Mouse (Mus musculus): ENCODE results near the gene Hspa8. TPM values are rescaled to one million over a fixed set of nuclear protein-coding genes. Genes with fewer than 3 reads are reported as not detected.
"Not testable (repeated sequence)": the region's sequence is repeated elsewhere in the genome, so short reads cannot be mapped to it uniquely, and the experiment has no call there.

Hspa8 gene
- total RNA-seq (2015; ENCODE audit: low replicate concordance) (753 and 884 TPM in 2 replicates), total RNA-seq (2017; ENCODE audit: low replicate concordance) (686 and 716 TPM in 2 replicates)

DNA sequence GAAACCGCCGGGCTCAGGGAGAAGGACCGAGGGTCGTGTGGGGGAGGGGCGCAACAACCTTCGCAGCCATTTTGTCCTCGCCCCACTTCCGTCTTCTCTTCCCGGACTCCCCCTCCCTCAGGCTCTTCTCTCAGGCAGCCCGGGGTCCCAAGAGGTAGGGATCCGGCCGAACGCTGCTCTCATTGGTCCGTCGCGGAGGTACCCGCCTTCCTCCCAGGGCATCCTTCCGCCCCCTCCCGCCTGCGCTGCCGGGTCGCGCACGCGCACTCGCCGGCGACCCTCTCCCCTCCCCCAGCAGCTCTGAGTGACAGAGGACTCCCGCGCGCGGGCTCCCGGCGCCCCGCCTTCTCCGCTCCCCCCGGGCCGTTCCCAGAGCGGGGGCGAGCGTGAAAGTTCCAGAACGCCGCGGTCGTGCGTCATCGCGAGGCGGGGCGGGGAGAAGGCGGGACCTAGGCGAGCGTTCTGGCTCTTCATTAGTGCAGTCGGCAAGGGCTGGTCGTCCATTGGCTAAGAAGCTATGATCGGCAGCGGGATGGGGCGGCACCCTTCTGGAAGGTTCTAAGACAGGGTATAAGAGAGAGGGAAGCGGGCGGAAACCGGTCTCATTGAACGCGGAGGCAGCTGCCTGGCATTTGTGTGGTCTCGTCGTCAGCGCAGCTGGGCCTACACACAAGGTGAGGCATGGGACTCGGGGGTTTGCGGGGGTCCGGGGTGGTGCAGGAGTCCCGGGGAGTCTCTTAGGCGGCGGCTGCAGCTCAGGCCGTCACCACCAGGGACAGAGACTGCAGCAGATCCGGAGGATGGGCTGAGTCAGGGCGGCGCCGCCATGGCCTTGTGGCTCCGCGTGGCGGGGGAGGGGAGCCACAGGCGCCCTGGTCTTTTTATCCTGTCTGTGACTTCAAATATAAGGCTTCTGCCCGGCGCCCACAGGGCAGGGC, at the start of gene Hspa8:
TSS of gene Hspa8 (plus strand) at position 310 of the 938 bp plus-strand sequence.
- peak; percentile 87 for ATAC-seq (replicated peaks; ENCODE audit: low FRiP score, poor library complexity, severe bottlenecking)

DNA sequence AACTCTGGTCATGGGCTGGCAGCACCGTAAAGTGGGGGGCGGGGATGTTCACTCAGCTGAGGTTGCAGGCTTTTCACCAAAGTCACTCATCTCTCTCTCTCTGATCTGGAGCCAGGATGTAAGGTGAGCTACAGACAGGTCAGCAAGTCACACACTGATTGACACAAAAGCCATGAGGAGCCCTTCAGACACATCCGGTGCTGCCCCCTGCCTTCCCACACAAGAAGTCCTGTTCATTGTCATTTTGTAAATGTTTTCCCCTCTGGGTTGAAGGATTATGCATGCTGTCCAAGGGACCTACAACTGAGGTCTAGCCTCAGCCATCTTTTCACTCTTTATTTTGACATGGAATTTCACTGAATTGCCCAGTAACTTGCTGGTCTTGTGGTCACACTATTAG, 49.0 kb upstream of the Hspa8 start:
- no peak for ATAC-seq (replicated peaks; ENCODE audit: low FRiP score, poor library complexity, severe bottlenecking)

DNA sequence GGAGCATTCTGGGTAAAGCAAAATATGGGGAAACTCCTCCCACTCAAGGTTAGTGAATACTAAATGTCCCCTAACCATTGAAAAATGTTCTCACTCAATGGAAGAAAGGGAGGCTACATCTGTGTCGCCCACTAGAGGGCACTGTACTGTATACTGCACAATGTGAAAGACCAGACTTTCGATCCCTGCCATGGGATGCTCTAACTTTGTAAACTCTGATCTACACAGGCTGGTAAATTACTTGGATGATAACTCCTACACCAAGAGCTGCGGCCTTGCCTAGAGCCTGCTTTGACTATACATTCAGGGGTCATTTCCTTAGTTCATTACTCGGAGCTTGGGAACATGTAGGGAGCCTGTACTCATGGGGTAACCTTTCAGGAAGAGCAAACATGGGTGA, 44.4 kb upstream of the Hspa8 start:
- peak; percentile 65; the same call in 1 of the 2 replicates for ATAC-seq (replicated peaks; ENCODE audit: low FRiP score, poor library complexity, severe bottlenecking)

DNA sequence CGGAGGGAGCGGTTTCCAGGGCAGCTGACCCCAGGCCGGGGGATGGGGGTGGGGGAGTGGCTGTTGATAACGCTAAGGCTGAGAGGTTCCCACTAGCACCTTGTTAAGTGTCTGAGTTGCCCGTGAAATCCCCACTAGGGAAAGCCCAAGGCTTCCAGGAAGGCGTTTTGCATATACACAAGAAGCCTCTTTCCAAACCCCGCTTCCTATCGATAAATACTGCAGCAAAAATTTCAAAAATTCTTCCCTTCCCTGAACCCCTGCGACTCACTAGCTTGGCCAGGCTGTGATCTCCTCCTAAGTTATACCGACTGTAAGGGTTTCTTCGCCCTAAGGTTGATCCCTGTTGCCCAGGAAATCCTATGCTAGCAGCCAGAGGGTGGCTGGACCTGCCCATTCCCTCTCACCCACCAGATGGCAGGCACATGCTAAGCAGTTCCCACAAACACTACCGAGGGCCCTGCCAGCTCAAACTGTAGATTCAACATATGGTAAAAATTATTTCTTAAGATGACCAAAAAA, 43.6 kb upstream of the Hspa8 start:
- no peak for ATAC-seq (replicated peaks; ENCODE audit: low FRiP score, poor library complexity, severe bottlenecking)

GRCm38 (mm10) chr9:40757685-40758270, 43.0 kb upstream of the Hspa8 start:
- no peak for ATAC-seq (replicated peaks; ENCODE audit: low FRiP score, poor library complexity, severe bottlenecking)

- no peak for ATAC-seq (replicated peaks; ENCODE audit: low FRiP score, poor library complexity, severe bottlenecking)
Measured at GRCm38 (mm10) chr9:40762354-40762753, 38.4 kb upstream of the Hspa8 start.

DNA sequence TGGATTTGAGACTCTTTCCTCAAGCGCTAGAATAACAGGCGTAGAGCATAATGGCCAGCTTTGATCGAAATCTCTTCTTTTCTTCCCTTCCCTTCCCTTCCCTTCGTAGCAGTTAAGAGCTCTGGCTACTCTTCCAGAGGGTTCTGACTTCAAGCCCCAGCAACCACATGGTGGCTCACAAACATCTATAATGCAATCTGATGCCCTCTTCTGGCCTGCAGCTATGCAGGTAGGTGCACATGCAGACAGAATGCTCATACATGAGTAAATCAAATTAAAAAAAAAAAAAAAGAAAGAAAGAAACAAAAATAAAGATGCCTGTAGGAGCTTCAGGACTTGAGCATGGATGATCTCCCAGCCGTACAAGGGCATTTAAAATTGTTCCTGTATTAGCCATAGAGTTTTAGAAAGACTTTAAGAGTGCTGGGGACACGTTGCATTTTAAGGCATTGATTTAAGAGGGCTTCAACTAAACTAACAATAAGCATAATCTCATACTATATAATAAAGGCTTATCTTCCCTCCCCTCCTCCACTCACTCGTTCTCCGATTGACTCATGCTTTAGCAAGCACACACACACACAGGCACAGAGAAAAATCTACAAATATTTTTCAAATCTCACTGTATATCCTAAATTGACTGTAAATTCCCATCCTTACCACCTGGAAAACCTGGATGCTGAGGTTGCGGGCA, 35.8 kb upstream of the Hspa8 start:
- ATAC-seq (replicated peaks; ENCODE audit: low FRiP score, poor library complexity, severe bottlenecking), result no peak

GRCm38 (mm10) chr9:40765581-40765940, 35.2 kb upstream of the Hspa8 start:
- ATAC-seq (replicated peaks; ENCODE audit: low FRiP score, poor library complexity, severe bottlenecking), result no peak

DNA sequence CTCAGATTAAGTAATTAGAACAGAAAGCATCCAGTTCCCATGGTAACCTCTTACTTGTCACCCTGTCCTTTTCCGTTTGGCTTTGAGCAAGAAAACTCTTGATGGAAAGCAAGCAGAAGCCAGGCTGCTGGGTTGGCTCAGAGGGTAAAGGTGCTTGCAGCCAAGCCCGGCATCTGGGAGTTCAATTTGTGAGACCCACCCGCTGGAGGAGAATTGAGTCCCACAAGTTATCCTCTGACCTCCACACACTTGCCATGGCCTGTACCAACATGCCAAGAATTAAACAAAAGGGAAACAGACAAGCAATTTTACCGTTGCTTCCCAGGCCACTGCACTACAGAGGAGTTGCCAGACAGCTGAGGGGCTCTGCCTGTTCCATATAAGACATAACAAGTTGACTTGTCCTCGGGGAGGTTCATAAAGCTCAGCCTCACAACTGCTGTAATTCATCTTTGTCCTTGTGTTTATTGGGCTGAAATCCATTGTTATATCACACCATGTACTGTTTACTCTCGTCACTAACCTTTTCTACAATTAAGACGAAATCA, 34.7 kb upstream of the Hspa8 start:
- no peak for ATAC-seq (replicated peaks; ENCODE audit: low FRiP score, poor library complexity, severe bottlenecking)

GRCm38 (mm10) chr9:40767946-40768345, 32.8 kb upstream of the Hspa8 start:
- no peak for ATAC-seq (replicated peaks; ENCODE audit: low FRiP score, poor library complexity, severe bottlenecking)

DNA sequence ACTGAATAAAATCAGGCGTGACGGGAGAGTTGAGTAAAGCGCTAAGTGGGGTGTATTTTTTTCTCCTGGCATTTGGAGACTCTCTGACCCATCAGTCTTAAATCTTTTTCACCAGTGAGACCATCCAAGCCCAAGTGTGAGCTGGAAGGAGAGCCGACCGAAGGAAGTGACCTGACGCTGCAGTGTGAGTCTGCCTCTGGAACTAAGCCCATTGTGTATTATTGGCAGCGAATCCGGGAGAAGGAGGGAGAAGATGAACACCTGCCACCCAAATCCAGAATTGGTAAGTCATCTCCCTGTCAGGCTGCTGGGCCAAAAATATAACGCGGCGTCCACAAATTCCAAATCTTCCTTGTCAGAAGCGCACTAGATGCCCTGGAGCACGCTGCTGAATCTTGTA, 28.5 kb upstream of the Hspa8 start:
- ATAC-seq (replicated peaks; ENCODE audit: low FRiP score, poor library complexity, severe bottlenecking), result no peak

- not testable (repeated sequence) for ATAC-seq (replicated peaks; ENCODE audit: low FRiP score, poor library complexity, severe bottlenecking)
Measured at GRCm38 (mm10) chr9:40773142-40773541, 27.6 kb upstream of the Hspa8 start.

- no peak for ATAC-seq (replicated peaks; ENCODE audit: low FRiP score, poor library complexity, severe bottlenecking)
Measured at GRCm38 (mm10) chr9:40773869-40774268, 26.9 kb upstream of the Hspa8 start.

DNA sequence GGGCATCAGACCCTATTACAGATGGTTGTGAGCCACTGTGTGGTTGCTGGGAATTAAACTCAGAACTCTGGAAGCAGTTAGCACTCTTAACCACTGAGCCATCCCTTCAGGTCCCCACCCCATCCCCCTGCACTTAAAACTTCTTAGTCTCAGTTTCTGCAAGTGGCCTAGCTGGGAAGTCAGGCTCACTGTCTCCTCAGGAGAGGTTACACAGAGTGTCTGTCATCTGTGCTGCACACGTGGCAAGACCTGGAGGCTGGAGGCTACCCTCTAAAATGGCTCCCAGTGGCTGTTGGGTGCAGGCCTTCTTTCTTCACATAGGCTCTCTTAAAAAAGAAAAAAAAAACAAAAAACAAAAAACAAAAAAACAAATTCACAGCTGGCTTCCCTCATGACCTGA, 24.7 kb upstream of the Hspa8 start:
- no peak for ATAC-seq (replicated peaks; ENCODE audit: low FRiP score, poor library complexity, severe bottlenecking)

GRCm38 (mm10) chr9:40776459-40777248, 24.1 kb upstream of the Hspa8 start:
- no peak for ATAC-seq (replicated peaks; ENCODE audit: low FRiP score, poor library complexity, severe bottlenecking)

GRCm38 (mm10) chr9:40780111-40780510, 20.7 kb upstream of the Hspa8 start:
- no peak for ATAC-seq (replicated peaks; ENCODE audit: low FRiP score, poor library complexity, severe bottlenecking)

DNA sequence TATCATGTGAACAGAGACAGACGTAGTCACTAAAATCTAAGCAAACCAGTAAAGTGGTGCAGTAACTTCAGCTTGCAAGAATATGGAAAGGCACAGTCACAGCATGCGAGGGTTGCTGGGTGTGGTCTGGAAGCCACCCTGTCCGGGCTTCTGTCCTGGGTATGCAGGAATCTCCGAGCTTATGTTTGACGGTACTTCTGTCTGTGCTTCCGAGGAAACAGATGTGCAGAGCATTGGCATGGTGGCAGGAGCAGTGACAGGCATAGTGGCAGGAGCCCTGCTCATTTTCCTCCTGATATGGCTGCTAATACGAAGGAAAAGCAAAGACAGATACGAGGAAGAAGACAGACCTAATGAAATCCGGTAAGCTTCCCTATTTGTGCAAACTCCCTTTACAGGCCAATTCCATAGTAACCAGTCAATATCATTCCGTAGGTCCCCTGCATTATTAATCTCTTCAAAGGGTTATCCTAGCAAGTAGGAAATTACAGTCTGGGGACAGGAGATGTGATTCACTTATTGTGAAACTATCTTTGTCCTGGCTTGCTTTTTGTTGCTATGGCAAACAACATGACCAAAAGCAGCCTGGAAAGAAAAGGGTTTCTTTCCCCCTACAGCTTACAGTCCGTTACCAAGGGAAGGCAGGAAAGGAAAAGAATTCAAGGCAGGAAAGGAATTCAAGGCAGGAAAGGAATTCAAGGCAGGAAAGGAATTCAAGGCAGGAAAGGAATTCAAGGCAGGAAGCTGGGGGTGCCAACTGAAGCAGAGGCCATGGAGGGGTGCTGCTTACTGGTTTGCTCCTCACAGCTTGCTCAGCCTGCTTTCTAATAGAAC, 19.7 kb upstream of the Hspa8 start:
- no peak for ATAC-seq (replicated peaks; ENCODE audit: low FRiP score, poor library complexity, severe bottlenecking)

All from erythroid progenitor cell, adult 5-6 weeks (primary cell).